Mouse (Mus musculus) T-helper 1 cell (primary cell): ENCODE results near the gene Gm11541.

Experiments used
- in situ Hi-C: fragments of 300-600 bp; cut with MboI, MseI; formaldehyde crosslinking; loops from one replicate; pipeline ENCODE4 v1.15.1; 2025; ENCODE audit warnings: high pct_unique_total_duplicates

Gene Gm11541

GRCm38 (mm10) chr11:94704472-94704871, at the start of gene Gm11541:
Gene Gm11541 (minus strand): TSS chr11:94704499.
- in situ Hi-C loops, result no loop called here

GRCm38 (mm10) chr11:94752946-94753713, 48.8 kb upstream of the Gm11541 start:
- in situ Hi-C loops, result no loop called here

- in situ Hi-C loops, result no loop called here
These were observed 37.5 kb upstream of the Gm11541 start, which contains the start of gene Cdc34b for GRCm38 (mm10) chr11:94741732-94742272. Gene Cdc34b (plus strand): TSS chr11:94741782.

GRCm38 (mm10) chr11:94735746-94736145, 31.4 kb upstream of the Gm11541 start:
- in situ Hi-C loops, result no loop called here

GRCm38 (mm10) chr11:94732773-94733172, 28.5 kb upstream of the Gm11541 start:
- in situ Hi-C loops, result no loop called here

- in situ Hi-C loops, result no loop called here
These were observed 26.9 kb upstream of the Gm11541 start for GRCm38 (mm10) chr11:94731229-94731628.

GRCm38 (mm10) chr11:94730261-94730660, 26.0 kb upstream of the Gm11541 start:
- in situ Hi-C loops, result no loop called here

- in situ Hi-C loops, result no loop called here
These were observed 25.3 kb upstream of the Gm11541 start for GRCm38 (mm10) chr11:94729565-94729964.

GRCm38 (mm10) chr11:94728545-94728944, 24.2 kb upstream of the Gm11541 start:
- in situ Hi-C loops, result no loop called here

- in situ Hi-C loops, result no loop called here
These were observed 23.0 kb upstream of the Gm11541 start for GRCm38 (mm10) chr11:94727306-94727705.

- in situ Hi-C loops, result no loop called here
These were observed 14.9 kb upstream of the Gm11541 start for GRCm38 (mm10) chr11:94719216-94719615.

- in situ Hi-C loops, result no loop called here
These were observed 14.0 kb upstream of the Gm11541 start for GRCm38 (mm10) chr11:94718113-94718909.

- in situ Hi-C loops, result no loop called here
These were observed 12.9 kb upstream of the Gm11541 start for GRCm38 (mm10) chr11:94717239-94717638.

GRCm38 (mm10) chr11:94716754-94717153, 12.5 kb upstream of the Gm11541 start:
- in situ Hi-C loops, result no loop called here

GRCm38 (mm10) chr11:94715622-94716021, 11.3 kb upstream of the Gm11541 start:
- in situ Hi-C loops, result no loop called here

GRCm38 (mm10) chr11:94713246-94713860, 9.1 kb upstream of the Gm11541 start:
- in situ Hi-C loops, result no loop called here

- in situ Hi-C loops, result no loop called here
These were observed 279 bp downstream of the Gm11541 start for GRCm38 (mm10) chr11:94704020-94704419.

- in situ Hi-C loops, result no loop called here
These were observed 2.1 kb downstream of the Gm11541 start for GRCm38 (mm10) chr11:94702216-94702610.

- in situ Hi-C loops, result no loop called here
These were observed 2.7 kb downstream of the Gm11541 start for GRCm38 (mm10) chr11:94701401-94702215.

- in situ Hi-C loops, result no loop called here
These were observed 4.9 kb downstream of the Gm11541 start for GRCm38 (mm10) chr11:94699399-94699798.
